Mouse (Mus musculus) macrophage (primary cell): ENCODE measurements around the gene Colgalt2. TPM values are rescaled to one million over a fixed set of nuclear protein-coding genes. Genes with fewer than 3 reads are reported as not detected.

ENCODE experiments used
- H3K27ac ChIP-seq: fragments of 350-480 bp; formaldehyde crosslinking; 2 replicates; pipeline ENCODE4 v1.9.0; 2021
- H3K36me3 ChIP-seq: fragments of 350-480 bp; formaldehyde crosslinking; 2 replicates; pipeline ENCODE4 v1.9.0; 2021; ENCODE audit errors: inconsistent target
- H3K4me3 ChIP-seq: fragments of 350-480 bp; formaldehyde crosslinking; 2 replicates; pipeline ENCODE4 v1.9.0; 2021; ENCODE audit errors: inconsistent target
- H3K79me2 ChIP-seq: fragments of 350-480 bp; formaldehyde crosslinking; 2 replicates; pipeline ENCODE4 v1.9.0; 2021; ENCODE audit errors: inconsistent target
- WGBS: methylation state at CpG from one replicate; pipeline ENCODE4 v1.1.7; 2026; ENCODE audit warnings: inconsistent platforms; ENCODE audit not compliant: missing documents; 5-methylcytosine and 5-hydroxymethylcytosine counted together
- polyA plus RNA-seq: library from polyadenylated mRNA; stranded (reverse); fragments of 250-400 nt; gene quantifications from 3 replicates; pipeline ENCODE4 v1.2.4, GENCODE M21; 2018; ENCODE audit warnings: inconsistent platforms

The Colgalt2 gene
- polyA plus RNA-seq, 1 experiment from 2014 or later = not detected

DNA sequence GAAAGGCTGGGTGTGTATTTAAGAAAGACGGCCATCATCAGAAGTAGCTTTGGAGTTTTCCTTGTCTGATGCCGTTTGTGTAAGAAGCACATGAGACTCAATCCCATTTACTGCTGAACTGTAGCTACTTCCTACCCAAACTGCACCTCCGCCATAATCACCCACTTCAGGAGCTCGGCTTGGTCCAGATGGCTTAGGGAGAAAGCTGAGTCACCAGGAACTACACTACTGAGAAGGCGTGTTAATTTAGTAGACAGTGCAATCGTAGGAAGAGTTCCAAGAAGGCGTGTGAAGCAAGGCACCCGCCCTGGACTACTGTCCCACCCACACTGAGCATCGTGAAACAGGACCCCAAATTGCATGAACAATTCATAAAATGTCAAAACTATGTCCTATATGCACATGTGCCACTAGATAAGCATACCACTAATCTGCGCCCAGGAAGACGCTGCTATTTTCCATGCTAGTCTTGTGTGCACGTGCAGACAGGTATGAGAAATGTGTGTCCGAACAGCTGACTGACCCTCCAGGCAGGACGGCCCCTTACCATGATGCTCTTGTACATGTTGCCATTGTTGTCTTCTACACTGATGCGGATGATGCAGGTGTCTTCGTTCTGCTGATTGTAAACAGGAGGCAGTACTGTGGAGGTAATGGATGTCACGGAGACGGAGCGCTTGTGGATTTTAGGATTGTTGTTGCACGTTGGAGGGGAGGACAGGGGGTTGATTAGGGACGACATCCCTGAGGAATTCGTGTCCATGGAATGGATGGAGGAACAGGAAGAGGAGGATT lies 124.7 kb downstream of the Colgalt2 start:
- peak overlapping the region; percentile 96 for H3K27ac ChIP-seq

DNA sequence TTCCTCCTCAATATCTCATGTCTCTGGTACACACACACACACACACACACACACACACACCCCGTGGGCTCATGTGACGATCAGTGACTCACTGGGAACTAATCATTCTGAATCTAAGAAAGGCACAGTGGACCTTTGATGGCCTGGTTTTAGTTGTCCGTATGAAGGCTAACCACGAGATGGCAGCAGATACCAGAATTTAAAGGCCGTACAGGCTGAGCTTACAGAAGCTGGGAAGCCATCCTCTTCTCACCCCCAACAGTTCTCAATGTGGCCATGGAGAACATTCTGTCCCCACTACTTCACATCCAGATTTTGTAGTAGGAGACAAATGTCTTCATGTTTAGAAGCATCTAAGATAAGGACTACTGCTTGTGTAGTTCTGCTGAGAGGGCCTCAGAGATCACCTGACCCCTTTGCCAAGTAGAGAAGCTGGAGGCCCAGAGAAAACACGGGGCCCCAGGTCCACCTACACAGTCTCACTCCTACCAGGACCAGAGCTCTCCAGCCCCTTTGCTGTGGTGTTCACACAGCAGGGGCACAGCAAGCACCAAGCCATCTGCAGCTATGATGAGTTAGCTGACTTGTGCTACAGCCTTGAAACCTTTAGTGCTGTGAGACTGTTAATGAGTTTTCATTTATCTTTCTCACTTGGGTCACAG lies 125.5 kb downstream of the Colgalt2 start:
- H3K27ac ChIP-seq = peak overlapping the region; percentile 96
- H3K4me3 ChIP-seq = no peak overlapping the region
- H3K79me2 ChIP-seq = no peaks in the 10 kb centered on the region
- 14% methylated on average over 6 of the region's 6 CpGs for WGBS
- H3K36me3 ChIP-seq = peaks cover 47% of the 10 kb centered on the region; the same call in 1 of the 2 replicates

More for the DNA sequence above, 124.7 kb downstream of the Colgalt2 start:
- 89% methylated on average over 22 of the region's 22 CpGs for WGBS
- H3K79me2 ChIP-seq = no peaks in the 10 kb centered on the region
- H3K4me3 ChIP-seq = no peak overlapping the region
- H3K36me3 ChIP-seq = peaks cover 55% of the 10 kb centered on the region

DNA sequence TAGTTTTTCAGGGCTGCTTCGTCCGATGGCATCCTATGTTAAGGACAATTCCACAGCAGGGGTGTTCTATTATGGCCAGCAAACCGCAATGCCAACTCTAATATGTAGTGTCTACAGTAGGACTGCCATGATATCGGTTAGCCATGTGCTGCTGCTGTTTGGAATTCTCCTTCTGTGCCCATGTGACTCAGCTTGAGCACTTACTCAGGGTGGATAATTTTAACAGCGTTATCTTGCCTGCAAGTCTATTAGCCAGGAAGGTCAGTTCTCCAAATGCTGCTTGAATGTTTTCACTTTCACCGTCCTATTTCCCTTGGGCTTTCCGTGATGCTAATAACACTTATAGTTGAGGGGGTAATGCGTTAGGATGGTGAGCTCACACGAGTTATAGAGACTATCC lies 126.5 kb downstream of the Colgalt2 start:
- H3K79me2 ChIP-seq = no peaks in the 10 kb centered on the region
- 80% methylated on average over 9 of the region's 9 CpGs for WGBS
- H3K27ac ChIP-seq = peak overlapping the region; percentile 96
- H3K36me3 ChIP-seq = peaks cover 50% of the 10 kb centered on the region
- H3K4me3 ChIP-seq = no peak overlapping the region

DNA sequence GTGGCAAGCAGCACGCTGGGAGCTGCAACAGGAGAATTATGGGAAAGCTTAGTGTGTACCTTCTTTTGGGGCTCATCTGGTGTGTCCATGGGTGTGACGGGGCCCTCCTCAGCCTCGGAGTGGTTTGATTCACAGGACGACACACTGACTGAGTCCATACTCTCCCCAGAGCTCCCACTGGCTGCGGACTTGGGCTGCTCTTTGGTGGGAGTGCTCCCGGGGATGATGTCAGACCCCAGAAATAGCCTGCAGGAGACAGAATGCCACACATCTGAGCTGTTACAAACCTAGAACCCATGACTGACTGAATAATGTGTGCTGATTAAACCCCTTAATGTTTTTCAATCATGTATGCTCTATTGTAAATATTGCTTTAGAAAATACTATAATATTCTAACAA lies 128.6 kb downstream of the Colgalt2 start:
- Histone ChIP-seq H3K27ac (peak overlapping the region; percentile 96), H3K4me3 (no peak overlapping the region), H3K79me2 (no peaks in the 10 kb centered on the region), H3K36me3 (peaks cover 39% of the 10 kb centered on the region)
- WGBS = 80% methylated on average over 6 of the region's 6 CpGs

DNA sequence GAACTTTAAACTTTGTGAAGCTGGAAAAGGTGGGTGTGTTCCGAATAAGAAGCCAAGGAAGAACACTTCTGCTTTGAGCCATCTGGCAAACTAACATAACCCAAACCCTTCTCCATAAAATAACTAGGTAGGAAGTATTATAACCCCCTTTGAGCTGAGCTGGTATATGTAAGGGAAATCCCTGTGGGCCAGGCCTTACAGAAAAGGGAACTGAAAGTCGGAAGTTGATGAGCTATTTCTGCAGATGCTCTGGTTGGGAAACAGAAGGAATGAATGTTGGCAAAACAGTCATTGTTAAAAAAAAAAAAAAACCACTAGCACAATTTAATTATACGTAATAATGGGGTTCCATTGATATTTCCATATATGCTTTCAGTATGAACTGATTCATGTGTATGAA lies 129.1 kb downstream of the Colgalt2 start:
- WGBS = 0% methylated on average over 3 of the region's 3 CpGs
- Histone ChIP-seq H3K79me2 (no peaks in the 10 kb centered on the region), H3K36me3 (peaks cover 33% of the 10 kb centered on the region), H3K27ac (peak overlapping the region; percentile 96), H3K4me3 (no peak overlapping the region)

GRCm38 (mm10) chr1:152531498-152531897 lies 131.9 kb downstream of the Colgalt2 start:
- H3K79me2 ChIP-seq = no peaks in the 10 kb centered on the region
- peaks cover 26% of the 10 kb centered on the region for H3K36me3 ChIP-seq
- 68% methylated on average over 14 of the region's 15 CpGs for WGBS
- no peak overlapping the region for H3K4me3 ChIP-seq
- peak overlapping the region; percentile 96 for H3K27ac ChIP-seq

DNA sequence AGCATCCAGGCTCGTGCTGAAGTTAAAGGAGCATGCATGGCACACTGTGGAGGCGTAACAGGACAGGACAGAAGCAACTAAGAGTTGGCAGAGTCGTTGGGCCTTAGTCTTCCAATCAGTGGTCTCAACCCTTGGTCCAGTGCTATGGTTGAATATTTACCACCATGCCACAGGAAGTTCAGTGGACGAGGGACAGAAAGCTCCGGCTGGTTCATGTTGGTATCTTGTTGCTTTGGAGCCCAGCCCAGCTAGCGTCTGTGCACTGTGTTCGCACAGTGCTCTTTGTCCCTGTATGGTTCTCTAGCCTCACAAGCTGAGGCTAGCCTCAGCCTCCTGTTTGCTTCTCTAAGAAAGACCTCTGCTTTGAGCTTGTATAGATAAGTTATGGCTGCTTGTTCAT lies 134.9 kb downstream of the Colgalt2 start:
- Histone ChIP-seq H3K79me2 (no peaks in the 10 kb centered on the region), H3K4me3 (no peak overlapping the region), H3K36me3 (peaks cover 31% of the 10 kb centered on the region), H3K27ac (peak overlapping the region; percentile 96)
- WGBS = 97% methylated on average over 7 of the region's 7 CpGs

GRCm38 (mm10) chr1:152536416-152537018 lies 136.9 kb downstream of the Colgalt2 start:
- no peaks in the 10 kb centered on the region for H3K79me2 ChIP-seq
- H3K27ac ChIP-seq = peak overlapping the region; percentile 96
- H3K4me3 ChIP-seq = no peak overlapping the region
- H3K36me3 ChIP-seq = peaks cover 16% of the 10 kb centered on the region
- WGBS = 36% methylated on average over 16 of the region's 16 CpGs

GRCm38 (mm10) chr1:152537186-152537585 lies 137.6 kb downstream of the Colgalt2 start:
- Histone ChIP-seq H3K27ac (peak overlapping the region; percentile 96), H3K4me3 (no peak overlapping the region), H3K79me2 (no peaks in the 10 kb centered on the region), H3K36me3 (peaks cover 16% of the 10 kb centered on the region)
- 93% methylated on average over 13 of the region's 13 CpGs for WGBS

GRCm38 (mm10) chr1:152538817-152539216 lies 139.2 kb downstream of the Colgalt2 start:
- Histone ChIP-seq H3K79me2 (no peaks in the 10 kb centered on the region), H3K27ac (no peak overlapping the region), H3K4me3 (no peak overlapping the region), H3K36me3 (peaks cover 22% of the 10 kb centered on the region)
- 95% methylated on average over 4 of the region's 4 CpGs for WGBS

GRCm38 (mm10) chr1:152540304-152540887 lies 140.8 kb downstream of the Colgalt2 start:
- no peak overlapping the region for H3K4me3 ChIP-seq
- H3K36me3 ChIP-seq = peaks cover 33% of the 10 kb centered on the region
- no peaks in the 10 kb centered on the region for H3K79me2 ChIP-seq
- WGBS = 59% methylated on average over 3 of the region's 3 CpGs
- H3K27ac ChIP-seq = peak overlapping the region; percentile 92

DNA sequence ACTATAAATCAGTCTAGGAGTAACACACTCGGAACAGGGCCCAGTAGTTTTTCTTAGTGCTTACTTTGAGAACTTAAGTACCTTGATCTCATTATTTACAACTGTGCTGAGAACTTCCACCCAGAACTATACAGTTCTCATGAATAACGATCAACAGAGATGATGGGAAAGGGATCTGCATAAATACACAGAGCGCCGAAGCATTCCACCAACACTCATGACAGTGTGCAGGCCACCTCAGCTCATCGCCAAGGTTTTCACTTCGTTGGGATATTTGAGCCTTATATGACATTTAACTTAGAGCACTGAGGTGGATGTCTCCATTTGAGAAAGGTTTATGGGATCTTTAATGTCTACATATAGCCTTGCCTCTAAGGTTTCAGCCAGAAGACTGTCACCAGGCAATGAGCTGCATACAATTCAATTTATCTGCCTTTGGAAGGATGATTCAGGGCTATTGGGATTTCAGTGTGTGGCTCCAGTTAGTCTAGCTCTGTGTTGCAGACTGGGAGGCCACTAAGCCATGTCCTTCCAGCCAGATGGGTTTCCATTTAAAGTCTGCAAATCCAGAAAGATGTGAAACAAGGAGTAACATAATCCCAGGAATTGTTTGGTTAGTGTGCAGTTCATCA lies 143.2 kb downstream of the Colgalt2 start:
- H3K4me3 ChIP-seq = no peak overlapping the region
- 98% methylated on average over 6 of the region's 6 CpGs for WGBS

GRCm38 (mm10) chr1:152543449-152544159 lies 144.0 kb downstream of the Colgalt2 start:
- H3K27ac ChIP-seq = no peak overlapping the region
- no peaks in the 10 kb centered on the region for H3K79me2 ChIP-seq
- WGBS = 94% methylated on average over 2 of the region's 2 CpGs
- H3K36me3 ChIP-seq = peaks cover 48% of the 10 kb centered on the region
- no peak overlapping the region for H3K4me3 ChIP-seq

More for the DNA sequence above, 143.2 kb downstream of the Colgalt2 start:
- Histone ChIP-seq H3K27ac (no peak overlapping the region), H3K79me2 (no peaks in the 10 kb centered on the region), H3K36me3 (peaks cover 48% of the 10 kb centered on the region)
